Mouse (Mus musculus) activated CD4-positive, CD25-positive, alpha-beta regulatory T cell, adult 4 months (primary cell): Measurements from ENCODE around the gene Arpc2. TPM values are rescaled to one million over a fixed set of nuclear protein-coding genes. Genes with fewer than 3 reads are reported as not detected.
"Not testable (repeated sequence)": the region's sequence is repeated elsewhere in the genome, so short reads cannot be mapped to it uniquely, and the experiment has no call there.

Experiments used
- ATAC-seq: one replicate; pipeline ENCODE4 v1.8.0; 2017
- polyA plus RNA-seq, 2 experiments: library from polyadenylated mRNA; unstranded; fragments of 100-300 nt; shearing (Covaris generic); gene quantifications; one replicate each; pipeline ENCODE4 v1.2.1; 2017

Arpc2 gene
- polyA plus RNA-seq, 2 experiments from 2014 or later = 749 to 764 TPM

DNA sequence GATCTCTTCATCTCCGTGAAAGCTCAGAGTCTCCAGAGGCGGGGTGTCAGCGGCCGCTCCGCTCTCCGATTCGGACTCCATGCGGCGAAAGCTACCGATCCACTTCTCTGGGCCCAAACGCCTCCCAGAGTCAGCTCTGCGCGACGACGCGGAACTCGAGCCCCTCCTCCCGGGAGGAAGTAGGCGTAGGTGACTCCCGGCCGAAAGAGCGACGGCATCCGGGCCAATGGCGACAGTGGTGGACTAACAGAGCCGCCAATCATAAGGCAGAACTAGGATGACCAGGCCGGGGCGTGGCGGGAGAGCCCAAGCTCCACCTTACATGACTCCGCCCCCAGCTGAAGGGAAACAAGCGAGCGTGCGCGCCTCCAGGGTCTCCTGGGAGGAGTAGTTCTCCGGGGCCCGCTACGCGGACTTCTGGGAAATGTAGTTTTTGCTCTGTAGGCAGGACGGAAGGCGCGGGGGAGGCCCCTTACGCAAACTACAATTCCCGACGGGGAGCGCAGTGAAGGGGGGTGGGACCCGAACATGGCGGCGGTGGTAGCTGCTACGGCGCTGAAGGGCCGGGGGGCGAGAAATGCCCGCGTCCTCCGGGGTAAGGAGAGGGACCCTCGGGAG is 48.8 kb downstream of the Arpc2 start, which contains the start of the genes Aamp and Pnkd:
Aamp (minus strand) TSS at position 196 of the 618 bp plus-strand sequence.
Pnkd (plus strand) TSS at position 388 of the 618 bp plus-strand sequence.
- ATAC-seq = peak; percentile 94

DNA sequence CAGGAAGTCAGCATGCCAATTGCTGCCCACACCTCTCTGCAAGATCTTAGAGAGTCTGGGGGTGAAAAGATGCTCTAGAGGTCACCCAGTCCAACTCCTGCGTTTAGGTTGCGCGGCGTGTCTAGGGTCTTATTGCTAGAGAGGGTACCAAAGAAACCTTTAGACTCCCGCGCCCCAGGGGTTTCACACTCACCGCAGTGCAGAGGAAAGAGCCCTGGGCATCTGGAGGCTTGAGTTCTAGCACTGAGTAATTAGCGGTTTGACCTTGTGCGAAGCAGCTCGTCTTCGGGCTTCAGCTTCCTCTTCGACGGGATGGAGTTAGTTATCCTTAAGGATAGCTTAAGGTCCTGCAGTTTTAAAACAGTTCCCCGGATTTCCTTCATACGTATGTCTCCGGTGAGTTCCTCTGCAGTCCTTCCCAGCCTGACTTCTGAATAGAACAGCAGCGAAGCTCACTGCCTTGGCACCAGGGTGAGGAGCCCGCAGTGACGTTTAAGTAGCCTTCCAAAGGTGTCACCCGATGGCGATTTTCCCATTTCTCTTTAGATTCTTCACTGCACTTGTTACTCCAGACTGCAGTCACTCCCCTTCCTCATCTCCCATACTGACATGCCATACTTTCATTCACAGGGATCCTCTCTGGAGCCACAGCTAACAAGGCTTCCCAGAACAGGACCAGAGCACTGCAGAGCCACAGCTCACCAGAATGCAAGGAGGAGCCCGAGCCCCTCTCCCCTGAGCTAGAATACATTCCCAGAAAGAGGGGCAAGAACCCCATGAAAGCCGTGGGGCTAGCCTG is 49.5 kb downstream of the Arpc2 start:
- no peak for ATAC-seq

DNA sequence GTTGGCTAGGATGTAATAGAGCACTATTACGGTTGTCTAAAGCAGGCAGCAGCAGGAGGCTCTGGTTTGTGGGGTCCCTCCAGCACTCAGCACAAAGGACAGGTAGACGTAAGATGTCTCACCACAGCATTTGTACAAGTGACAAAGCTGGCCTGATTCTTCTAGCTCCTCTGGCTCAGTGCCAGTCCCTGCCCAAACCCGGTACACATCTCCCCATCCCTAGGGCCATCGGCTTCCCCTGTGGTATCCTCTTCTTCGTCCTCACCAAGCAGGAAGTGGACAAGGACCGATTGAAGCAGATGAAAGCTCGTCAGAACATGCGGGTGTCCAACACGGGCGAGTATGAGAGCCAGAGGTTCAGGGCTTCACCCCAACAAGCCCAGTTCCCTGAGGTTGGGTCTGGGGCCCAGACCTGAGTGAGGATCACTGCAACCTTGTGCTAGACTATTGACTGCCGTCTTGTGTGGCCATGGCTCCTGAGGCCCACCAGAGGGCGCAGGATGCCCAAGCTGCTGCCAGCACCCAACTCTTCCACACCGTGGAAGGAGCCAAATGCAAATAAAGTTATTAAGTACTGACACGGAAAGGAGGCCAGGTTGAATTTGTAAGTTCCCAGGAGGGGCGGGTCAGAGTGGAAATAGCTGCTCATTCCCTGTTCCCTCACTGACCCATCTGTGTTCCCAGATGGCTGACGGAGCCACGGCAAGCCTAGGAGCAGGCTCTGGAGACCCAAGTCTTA is 51.2 kb downstream of the Arpc2 start:
- not testable (repeated sequence) for ATAC-seq

DNA sequence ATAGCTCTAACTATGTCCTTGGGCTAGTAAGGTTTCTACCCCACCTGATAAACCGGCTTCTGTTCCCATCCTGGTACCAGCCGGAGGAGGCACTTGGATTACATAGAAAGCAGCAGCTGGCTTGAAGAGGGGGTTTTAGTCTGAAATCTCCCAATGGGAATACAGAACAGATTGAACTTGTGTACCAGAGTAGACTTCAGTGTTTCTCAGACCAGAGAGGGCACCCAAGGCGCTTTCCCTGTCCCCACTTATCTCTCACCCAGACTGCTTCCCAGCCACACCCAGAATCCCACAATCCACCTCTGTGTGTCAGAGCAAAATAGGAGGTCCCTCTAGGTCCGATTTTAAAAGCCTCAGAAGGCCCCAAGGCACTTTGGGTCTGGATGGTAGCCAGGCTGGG is 52.4 kb downstream of the Arpc2 start:
- ATAC-seq = no peak

DNA sequence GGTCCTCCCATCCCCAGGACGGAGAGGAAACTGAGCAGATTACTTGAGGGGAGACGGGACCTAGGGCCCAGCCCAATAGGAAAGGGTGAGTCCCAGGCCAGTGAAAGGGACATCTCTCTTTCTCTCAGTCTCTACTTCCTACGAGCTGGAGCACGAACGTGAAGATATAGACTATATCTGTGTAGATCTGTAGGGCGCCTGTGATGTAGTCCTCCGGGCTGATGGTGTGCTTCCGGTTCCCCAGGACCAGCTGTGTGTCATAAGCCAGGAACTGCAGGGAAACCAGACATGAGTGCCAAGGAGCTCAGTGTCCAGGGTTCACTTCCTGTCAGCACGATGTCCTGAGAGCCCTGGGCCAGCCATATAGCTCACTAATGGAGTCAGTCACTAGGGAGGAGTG is 53.4 kb downstream of the Arpc2 start:
- ATAC-seq = no peak

DNA sequence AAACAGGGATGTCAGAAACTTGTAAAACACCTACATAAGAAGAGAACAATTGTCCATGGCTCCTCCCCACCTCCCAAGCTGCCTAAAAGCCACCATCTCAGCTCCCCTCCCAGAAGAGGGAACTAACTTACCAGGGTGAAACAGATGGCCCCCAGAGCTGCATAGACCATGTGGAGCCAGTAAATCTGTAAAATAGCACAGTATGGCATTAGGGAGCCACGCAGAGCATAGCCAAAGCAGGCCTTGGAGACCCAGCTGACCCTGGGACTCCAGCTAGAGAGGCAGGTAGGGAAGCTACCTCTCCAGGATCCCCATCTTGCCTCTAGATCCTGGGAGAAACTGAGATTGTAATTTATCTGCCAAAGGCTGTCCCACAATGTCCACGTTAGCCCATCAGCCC is 53.9 kb downstream of the Arpc2 start:
- ATAC-seq = no peak

DNA sequence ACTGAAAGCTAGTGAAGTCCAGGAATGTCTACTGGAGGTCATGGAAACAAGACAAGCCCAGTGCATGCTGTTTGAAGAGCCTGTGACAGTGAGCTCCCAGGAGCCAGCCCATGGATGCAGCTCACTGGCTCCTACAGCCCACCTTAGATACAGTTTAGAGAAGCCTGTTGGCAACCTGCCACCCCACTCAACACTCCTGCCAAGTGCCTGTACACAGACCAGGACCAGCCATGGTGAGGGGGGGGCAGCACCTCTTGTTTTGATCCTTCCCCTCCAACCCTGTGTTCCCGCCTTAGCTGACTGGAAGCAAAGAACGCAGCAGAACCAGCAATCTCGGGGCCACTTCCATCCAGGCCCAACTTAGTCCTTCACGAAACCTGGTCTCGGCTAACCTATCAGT is 54.3 kb downstream of the Arpc2 start:
- no peak for ATAC-seq

GRCm38 (mm10) chr1:74292331-74293020 is 56.6 kb downstream of the Arpc2 start:
- no peak for ATAC-seq

DNA sequence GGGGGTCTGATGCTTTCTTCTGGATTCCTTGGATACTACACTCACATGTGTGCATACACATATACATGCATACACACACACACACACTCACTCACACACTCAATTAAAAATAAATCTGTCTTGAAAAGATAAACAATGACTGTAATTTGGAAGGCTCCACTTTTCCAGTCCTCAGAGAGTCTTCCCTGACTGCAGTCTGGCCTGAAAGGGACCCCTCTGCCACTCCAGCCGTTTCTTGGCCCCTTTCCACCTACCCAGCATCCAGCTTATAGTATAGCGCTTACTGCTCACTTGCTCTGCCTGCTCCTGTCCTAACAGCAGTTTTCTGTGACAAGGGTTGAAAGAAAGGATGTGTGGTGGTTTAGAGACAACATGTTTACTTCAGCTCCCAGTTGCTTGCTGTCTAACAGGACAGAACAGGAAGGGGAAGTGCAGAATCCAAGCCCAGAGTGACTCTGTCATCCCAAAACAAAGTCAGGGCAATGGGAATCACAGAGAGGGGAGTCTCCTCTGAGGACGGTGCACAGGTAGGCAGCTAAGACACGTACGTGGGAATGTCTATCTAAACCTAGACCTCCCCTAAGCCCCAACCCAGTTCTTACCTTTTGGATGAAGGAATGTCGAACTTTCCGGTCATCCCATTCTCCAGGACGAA is 57.5 kb downstream of the Arpc2 start:
- no peak for ATAC-seq

DNA sequence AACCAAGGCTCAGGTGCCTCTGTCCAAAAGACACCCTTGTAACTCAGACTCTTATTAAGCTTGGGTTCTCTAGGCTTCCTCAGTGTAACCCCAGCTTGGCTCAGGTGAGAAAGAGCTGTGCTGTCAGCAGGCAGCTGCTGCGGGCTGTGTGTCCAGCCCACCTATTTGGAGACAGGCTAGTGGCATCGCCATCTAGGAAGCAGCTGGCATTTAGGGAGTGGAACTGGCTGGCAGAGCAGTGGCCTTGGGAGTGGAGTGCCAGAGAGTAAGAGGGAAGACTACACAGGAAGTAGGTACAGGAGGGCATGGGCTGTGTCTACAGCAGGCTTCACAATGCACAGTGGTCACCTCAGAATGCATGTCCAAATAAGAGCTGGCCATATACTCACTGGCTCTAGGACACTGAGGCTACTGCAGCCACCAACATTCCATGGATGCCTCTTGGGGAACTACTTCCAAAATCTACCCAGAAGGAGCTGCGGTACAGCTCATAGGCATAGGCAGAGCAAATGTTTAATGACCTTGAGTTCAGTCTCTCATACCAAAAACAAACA is 58.3 kb downstream of the Arpc2 start:
- ATAC-seq = no peak

- no peak for ATAC-seq
Observed at GRCm38 (mm10) chr1:74294733-74295455, 59.0 kb downstream of the Arpc2 start.

- ATAC-seq = peak; percentile 92
Observed at GRCm38 (mm10) chr1:74295456-74296171, 59.7 kb downstream of the Arpc2 start.

DNA sequence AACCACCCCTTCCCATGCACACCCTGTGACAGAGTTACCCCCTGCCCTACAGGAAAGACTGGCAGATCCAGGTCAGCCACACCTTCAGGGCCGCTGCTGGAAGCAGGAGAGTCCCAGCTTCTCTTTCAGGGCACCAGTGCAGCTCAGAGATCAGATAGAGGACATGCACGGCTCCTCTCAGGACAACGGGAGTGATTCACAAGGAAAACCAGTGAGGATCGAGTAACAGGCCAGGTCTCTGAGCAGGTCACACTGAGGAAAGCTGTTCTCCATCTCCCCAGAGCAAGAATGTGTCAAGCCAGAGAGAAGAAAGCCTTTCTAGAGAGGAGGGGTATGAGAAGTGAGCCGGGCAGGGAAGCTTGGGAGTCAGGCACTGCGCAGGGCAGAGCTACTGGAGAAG is 60.6 kb downstream of the Arpc2 start:
- no peak for ATAC-seq

DNA sequence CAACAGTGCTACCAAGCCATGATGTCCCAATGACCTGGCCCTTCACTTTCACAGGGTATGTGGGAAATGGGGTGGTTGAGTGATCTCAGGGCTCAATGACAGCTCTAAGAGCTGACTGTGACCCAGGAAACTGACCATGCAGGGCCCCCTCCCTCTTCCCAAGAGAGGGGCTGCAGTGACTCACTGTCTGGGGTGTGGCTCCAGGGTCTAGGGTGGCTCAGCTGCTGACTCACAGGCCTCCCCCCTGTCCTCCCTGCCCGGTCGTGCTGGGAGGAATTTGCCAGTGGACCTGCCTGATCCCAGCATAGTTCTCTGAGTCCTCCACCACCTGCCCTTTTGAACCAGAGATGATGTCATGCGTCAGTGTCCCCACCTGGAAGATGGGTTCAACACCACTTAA is 61.4 kb downstream of the Arpc2 start:
- ATAC-seq = no peak

DNA sequence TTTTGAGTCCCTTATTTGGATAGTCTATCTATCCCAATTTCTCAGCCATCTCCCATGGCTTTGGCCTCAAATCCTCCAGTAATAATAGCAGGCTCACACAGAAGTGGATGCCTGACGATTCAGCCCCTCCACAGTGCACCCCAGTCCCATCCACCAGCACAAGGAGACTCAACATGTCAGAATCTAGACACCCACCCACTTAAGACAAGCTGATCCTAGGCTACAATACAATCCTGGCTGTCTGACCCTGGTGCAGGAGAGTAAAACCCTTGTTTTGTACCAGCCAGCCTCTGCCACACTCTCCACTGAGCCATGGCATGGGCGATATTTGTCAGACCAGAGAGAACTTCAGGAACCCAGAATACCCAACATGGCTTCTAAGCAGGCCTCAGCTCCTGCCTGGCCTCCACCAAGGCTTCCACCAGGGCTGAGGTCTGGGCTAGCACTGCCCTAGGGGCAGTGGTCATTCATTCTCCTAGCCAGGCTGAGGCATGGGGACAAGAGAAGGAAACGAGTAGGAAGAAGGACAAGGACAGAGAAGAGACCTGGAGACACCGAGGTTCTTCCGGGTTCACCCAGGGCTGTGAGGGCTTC is 62.4 kb downstream of the Arpc2 start:
- no peak for ATAC-seq

DNA sequence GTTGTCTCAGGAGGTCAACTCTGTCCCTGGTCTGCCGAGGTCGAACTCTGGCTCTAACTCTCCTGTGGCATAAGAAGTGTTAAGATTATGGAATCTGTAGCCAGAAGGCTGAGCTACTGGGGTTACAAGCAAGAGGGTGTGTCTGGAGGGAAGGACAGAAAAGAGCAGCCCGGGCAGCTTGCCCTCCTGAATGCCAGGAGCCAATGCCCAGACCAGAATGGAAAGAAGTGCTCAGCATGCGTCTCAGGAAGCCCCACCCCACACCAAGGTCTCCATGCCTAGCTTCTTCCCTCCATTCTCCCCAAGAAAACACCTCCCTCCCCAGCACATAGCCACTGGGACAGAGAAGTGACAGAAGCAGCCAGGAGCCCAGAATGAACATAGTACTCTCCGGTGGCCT is 63.1 kb downstream of the Arpc2 start:
- no peak for ATAC-seq

GRCm38 (mm10) chr1:74300347-74301110 is 64.6 kb downstream of the Arpc2 start:
- ATAC-seq = no peak

DNA sequence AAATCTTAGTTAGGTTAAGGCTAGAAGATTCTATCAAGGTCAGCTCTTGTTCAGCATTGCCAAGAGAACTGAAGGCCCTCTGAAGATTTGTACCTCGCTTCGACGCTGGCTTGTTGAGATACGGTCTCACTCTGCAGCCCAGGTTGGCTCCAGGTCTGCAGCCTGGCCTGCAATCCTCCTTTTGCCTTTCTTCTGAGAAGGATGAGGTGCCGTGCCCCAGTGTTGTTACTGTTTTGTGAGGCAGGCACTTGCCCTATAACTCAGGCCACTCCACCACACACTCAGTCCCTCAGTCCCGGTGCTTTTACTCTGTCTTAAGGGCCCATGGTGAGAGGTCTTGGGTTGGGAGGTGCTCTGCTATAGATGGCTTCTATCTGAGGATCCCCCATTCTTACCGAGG is 66.3 kb downstream of the Arpc2 start:
- ATAC-seq = no peak

DNA sequence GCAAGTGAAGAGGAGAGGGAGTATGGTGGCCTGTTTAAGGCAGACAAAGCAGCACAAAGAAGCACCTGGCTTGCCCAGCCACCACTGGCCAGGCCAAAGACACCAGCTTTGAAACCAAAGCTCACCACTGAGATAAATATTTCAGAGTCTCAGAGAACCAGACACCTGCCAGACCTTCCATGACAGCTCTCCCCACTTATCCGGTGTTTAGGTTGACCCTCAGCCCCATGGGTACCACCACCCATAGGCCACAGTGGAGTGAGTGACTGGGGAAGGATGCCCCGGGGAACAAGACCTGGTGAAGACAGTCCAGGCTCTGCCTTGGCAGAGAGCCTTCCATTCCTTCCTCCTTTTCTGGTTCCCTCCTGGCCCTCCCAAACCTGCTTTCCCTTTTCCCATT is 67.0 kb downstream of the Arpc2 start:
- no peak for ATAC-seq
